Mouse (Mus musculus) layer of hippocampus, adult 18-20 months (tissue): ENCODE data around the gene Rhox1. TPM values are rescaled to one million over a fixed set of nuclear protein-coding genes. Genes with fewer than 3 reads are reported as not detected.
A peak's percentile ranks its signal among the peaks of the same experiment; 100 is the strongest.
"Not testable (repeated sequence)": the region's sequence is repeated elsewhere in the genome, so short reads cannot be mapped to it uniquely, and the experiment has no call there.

Experiments used
- DNase-seq, 2 experiments: peaks; one replicate each; pipeline ENCODE4 v3.0.0; 2022; ENCODE audit warnings: low spot score in 2 of 2
- long read RNA-seq: library from polyadenylated mRNA; stranded (forward); transcript quantifications from one replicate; pipeline ENCODE4 v2.0.0, GENCODE M21; 2021
- total RNA-seq, 2 experiments: library from RNA; stranded (reverse); gene quantifications; 2 replicates each; pipeline ENCODE4 v1.2.3; 2021

The Rhox1 gene
- not detected for total RNA-seq
- long read RNA-seq = 0 reads

- DNase-seq = not testable (repeated sequence)
These were observed at the start of gene Rhox1 for GRCm38 (mm10) chrX:37222158-37222557. Rhox1 (minus strand) TSS chrX:37222258.

- not testable (repeated sequence) for DNase-seq
These were observed 43.0 kb upstream of the Rhox1 start, which contains the start of gene Rhox4a for GRCm38 (mm10) chrX:37265038-37265437. Rhox4a (plus strand) TSS chrX:37265338.

- DNase-seq = not testable (repeated sequence)
These were observed 27.6 kb upstream of the Rhox1 start, which contains the start of gene Rhox3a for GRCm38 (mm10) chrX:37249619-37250018. Rhox3a (plus strand) TSS chrX:37249919.

GRCm38 (mm10) chrX:37244676-37245075 is 22.6 kb upstream of the Rhox1 start, which contains the start of gene Rhox2a:
Rhox2a (plus strand) TSS chrX:37244976.
- DNase-seq = not testable (repeated sequence)

- DNase-seq = no peak
These were observed 11.1 kb downstream of the Rhox1 start, which contains the start of gene Gm9 for GRCm38 (mm10) chrX:37210941-37211340. Gm9 (minus strand) TSS chrX:37211041.

GRCm38 (mm10) chrX:37198676-37199075 is 23.4 kb downstream of the Rhox1 start:
- DNase-seq = no peak

- peak in 1 of 2 experiments; percentile 17 for DNase-seq
These were observed 30.2 kb downstream of the Rhox1 start for GRCm38 (mm10) chrX:37191744-37192379.

GRCm38 (mm10) chrX:37191105-37191743 is 30.8 kb downstream of the Rhox1 start, which contains the start of the genes Ndufa1 and Rnf113a1:
Ndufa1 (minus strand) TSS chrX:37191163.
Rnf113a1 (plus strand) TSS chrX:37191245.
- DNase-seq = peak; percentile 74 to 85

GRCm38 (mm10) chrX:37190755-37191104 is 31.3 kb downstream of the Rhox1 start:
- DNase-seq = no peak

- peak in 1 of 2 experiments; percentile 10 for DNase-seq
These were observed 37.7 kb downstream of the Rhox1 start for GRCm38 (mm10) chrX:37184401-37184800.

- no peak for DNase-seq
These were observed 53.3 kb downstream of the Rhox1 start, which contains the start of gene Akap14 for GRCm38 (mm10) chrX:37168742-37169141. Akap14 (minus strand) TSS chrX:37168842.

- DNase-seq = peak in 1 of 2 experiments; percentile 34
These were observed 55.0 kb downstream of the Rhox1 start for GRCm38 (mm10) chrX:37167085-37167484.

Other genes starting within 250 kb of the Rhox1 start
- gene Sept6, start 230.5 kb downstream of the Rhox1 start, total RNA-seq = 10 to 100 TPM; 47.6 to 48.4 TPM
- not detected for gene Sowahd, start 173.4 kb downstream of the Rhox1 start, total RNA-seq
- gene Rpl39, start 136.9 kb downstream of the Rhox1 start, total RNA-seq = 100 to 1,000 TPM; 252 to 254 TPM
- 10 to 100 TPM; 18.4 to 18.9 TPM for gene Upf3b, start 111.9 kb downstream of the Rhox1 start, total RNA-seq
- 10 to 100 TPM; 12.5 to 14.8 TPM for gene Nkap, start 95.5 kb downstream of the Rhox1 start, total RNA-seq
- under 1 TPM; 0.30 TPM for gene Akap14, start 53.4 kb downstream of the Rhox1 start, total RNA-seq
- gene Ndufa1, start 31.1 kb downstream of the Rhox1 start, total RNA-seq = 100 to 1,000 TPM; 209 to 223 TPM
- gene Rnf113a1, start 31.0 kb downstream of the Rhox1 start, total RNA-seq = 1 to 10 TPM; 7.3 to 8.4 TPM
- gene Gm9, start 11.2 kb downstream of the Rhox1 start, total RNA-seq = not detected
- not detected for gene Rhox2a, start 22.7 kb upstream of the Rhox1 start, total RNA-seq
- gene Rhox3a, start 27.7 kb upstream of the Rhox1 start, total RNA-seq = not detected
- not detected for gene Rhox4a, start 43.1 kb upstream of the Rhox1 start, total RNA-seq
- not detected for gene Rhox3a2, start 157.8 kb upstream of the Rhox1 start, total RNA-seq
- gene Rhox4a2, start 168.6 kb upstream of the Rhox1 start, total RNA-seq = not detected
- gene Rhox2b, start 189.8 kb upstream of the Rhox1 start, total RNA-seq = not detected
- gene Rhox4b, start 210.2 kb upstream of the Rhox1 start, total RNA-seq = not detected
- gene Rhox2c, start 231.4 kb upstream of the Rhox1 start, total RNA-seq = not detected
- not detected for gene Rhox3c, start 236.3 kb upstream of the Rhox1 start, total RNA-seq